Mouse (Mus musculus) C2C12 (cell line): Measurements from ENCODE around the gene Olfr1014.

Experiments used
- CTCF ChIP-seq: IDR thresholded peaks from one replicate; pipeline ENCODE4 v1.5.1; 2011; ENCODE audit not compliant: control insufficient read depth, insufficient read depth, insufficient read length
- MAX ChIP-seq: IDR thresholded peaks from one replicate; pipeline ENCODE4 v1.6.1; 2011; ENCODE audit warnings: mild to moderate bottlenecking, control low read depth

- TF ChIP-seq CTCF (no peak), MAX (no peak)
Observed at GRCm38 (mm10) chr2:85804501-85804900, 32.0 kb downstream of the Olfr1014 start.
